Mouse (Mus musculus): ENCODE results near the gene Bcas1.

Gene Bcas1

GRCm38 (mm10) chr2:170388320-170388719 lies 39.3 kb downstream of the Bcas1 start:
- CTCF ChIA-PET, result interaction anchor here in 1 of 4 experiments (0.7 kb wide), 1 partner anchor 386 kb away, joined by 3 read pairs; no protein-coding TSS in a partner anchor
- POLR2A ChIA-PET, result interaction anchor here in 1 of 4 experiments (0.6 kb wide), 1 partner anchor 160 kb away, joined by 6 read pairs; no protein-coding TSS in a partner anchor

DNA sequence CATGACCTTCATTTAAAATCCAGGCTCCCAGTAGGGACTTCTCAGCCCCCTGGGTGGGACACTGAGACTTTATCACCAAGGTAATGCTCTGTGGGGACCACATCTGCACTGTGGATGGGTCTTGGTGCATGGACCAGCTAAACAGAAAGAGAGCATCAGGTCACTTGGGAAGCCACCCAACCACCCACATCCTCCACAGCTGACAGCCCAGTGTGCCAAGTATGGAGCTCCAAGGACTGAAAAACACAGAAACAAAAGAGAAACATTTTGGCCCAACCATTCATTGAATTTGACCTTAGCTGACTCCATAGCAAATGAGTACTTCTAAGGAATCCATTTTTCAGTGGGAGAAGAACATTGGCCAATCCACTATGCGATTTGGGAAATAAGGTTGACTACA lies 42.1 kb downstream of the Bcas1 start:
- POLR2A ChIA-PET, result interaction anchor here in 1 of 4 experiments (1.2 to 1.4 kb wide), 2 partner anchors 14 to 29 kb away, joined by 3 to 6 read pairs; no protein-coding TSS in a partner anchor

GRCm38 (mm10) chr2:170384770-170385169 lies 42.9 kb downstream of the Bcas1 start:
- POLR2A ChIA-PET, result interaction anchor here in 1 of 4 experiments (0.7 to 1.2 kb wide), 2 partner anchors 9 to 15 kb away, joined by 3 read pairs; no protein-coding TSS in a partner anchor
- CTCF ChIA-PET, result interaction anchor here in 2 of 4 experiments (0.6 kb wide), 2 partner anchors 330 to 344 kb away, joined by 3 to 8 read pairs; no protein-coding TSS in a partner anchor

More for the DNA sequence above, 42.1 kb downstream of the Bcas1 start:
- CTCF ChIA-PET, result interaction anchor here in 3 of 4 experiments (0.6 to 1.0 kb wide), 3 partner anchors 29 to 57 kb away, joined by 3 to 11 read pairs (median 3); no protein-coding TSS in a partner anchor

DNA sequence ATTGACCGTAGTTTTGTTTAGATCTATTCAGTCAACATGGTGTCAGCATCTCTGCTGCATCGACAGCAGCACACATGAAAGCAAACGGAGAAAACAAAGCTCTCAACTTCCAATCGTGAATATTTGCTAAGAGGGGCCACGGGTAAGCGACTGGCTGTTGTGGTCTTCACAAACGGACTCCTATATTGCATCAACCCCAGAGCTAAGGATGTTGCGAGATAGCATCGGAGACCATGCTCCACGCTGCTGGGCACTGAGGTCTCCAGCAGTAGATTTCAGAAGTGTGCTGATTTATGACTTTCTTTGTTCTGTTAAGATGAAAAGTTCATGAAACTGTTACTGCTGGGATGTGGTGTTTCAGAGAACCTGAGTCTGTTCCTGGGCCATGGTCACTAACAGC lies 54.3 kb downstream of the Bcas1 start:
- ChIA-PET POLR2A (interaction anchor here in 2 of 4 experiments (0.6 to 1.1 kb wide), 2 partner anchors 16 to 364 kb away, joined by 3 read pairs; no protein-coding TSS in a partner anchor), CTCF (interaction anchor here in 2 of 4 experiments (0.6 to 1.1 kb wide), 4 partner anchors 22 to 148 kb away, joined by 3 to 9 read pairs (median 4); no protein-coding TSS in a partner anchor)

GRCm38 (mm10) chr2:170365676-170366075 lies 62.0 kb downstream of the Bcas1 start:
- ChIA-PET POLR2A (interaction anchor here in 1 of 4 experiments (1.1 kb wide), 1 partner anchor 15 kb away, joined by 4 read pairs; no protein-coding TSS in a partner anchor), CTCF (no interaction called here)

DNA sequence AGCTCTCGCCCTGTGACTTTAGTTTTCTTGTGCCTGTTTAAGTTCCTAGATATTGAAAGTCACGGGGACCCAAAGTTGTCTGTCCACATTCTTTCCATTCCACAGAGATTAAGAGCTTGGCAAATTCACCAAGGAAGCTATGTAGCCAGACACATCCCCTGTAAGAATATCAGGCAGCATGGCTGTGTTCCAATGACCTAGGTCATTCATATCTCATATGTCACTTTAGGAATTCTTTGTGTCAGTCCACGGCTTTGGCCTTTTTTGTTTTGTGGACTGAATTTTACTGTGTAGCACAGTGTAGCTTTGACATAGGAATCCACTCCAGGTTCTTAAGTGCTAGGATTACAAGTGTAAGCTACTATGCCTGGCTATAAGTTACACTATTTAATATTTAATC lies 62.4 kb downstream of the Bcas1 start:
- POLR2A ChIA-PET, result interaction anchor here in 1 of 4 experiments (1.1 kb wide), 1 partner anchor 14 kb away, joined by 4 read pairs; no protein-coding TSS in a partner anchor
- CTCF ChIA-PET, result interaction anchor here in 1 of 4 experiments (0.7 kb wide), 1 partner anchor 8 kb away, joined by 3 read pairs; no protein-coding TSS in a partner anchor

GRCm38 (mm10) chr2:170356667-170357374 lies 70.8 kb downstream of the Bcas1 start:
- ChIA-PET POLR2A (interaction anchor here in 3 of 4 experiments (0.7 to 1.8 kb wide), 9 partner anchors 17 to 172 kb away, joined by 3 to 6 read pairs (median 4); no protein-coding TSS in a partner anchor), CTCF (interaction anchor here (0.5 to 3.4 kb wide), 67 partner anchors 8 to 1453 kb away, joined by 3 to 46 read pairs (median 4); partner anchors contain the start of gene Pfdn4 (in 1 of the 4))

GRCm38 (mm10) chr2:170354963-170355367 lies 72.7 kb downstream of the Bcas1 start:
- POLR2A ChIA-PET, result interaction anchor here in 1 of 4 experiments (1.1 kb wide), 1 partner anchor 9 kb away, joined by 3 read pairs; no protein-coding TSS in a partner anchor

GRCm38 (mm10) chr2:170352273-170352672 lies 75.4 kb downstream of the Bcas1 start:
- CTCF ChIA-PET, result interaction anchor here in 2 of 4 experiments (1.1 to 1.7 kb wide), 4 partner anchors 9 to 248 kb away, joined by 3 to 9 read pairs (median 5); no protein-coding TSS in a partner anchor
- POLR2A ChIA-PET, result no interaction called here

More at GRCm38 (mm10) chr2:170354963-170355367, 72.7 kb downstream of the Bcas1 start:
- CTCF ChIA-PET, result interaction anchor here (0.5 to 3.4 kb wide), 27 partner anchors 9 to 366 kb away, joined by 3 to 46 read pairs (median 4); no protein-coding TSS in a partner anchor

DNA sequence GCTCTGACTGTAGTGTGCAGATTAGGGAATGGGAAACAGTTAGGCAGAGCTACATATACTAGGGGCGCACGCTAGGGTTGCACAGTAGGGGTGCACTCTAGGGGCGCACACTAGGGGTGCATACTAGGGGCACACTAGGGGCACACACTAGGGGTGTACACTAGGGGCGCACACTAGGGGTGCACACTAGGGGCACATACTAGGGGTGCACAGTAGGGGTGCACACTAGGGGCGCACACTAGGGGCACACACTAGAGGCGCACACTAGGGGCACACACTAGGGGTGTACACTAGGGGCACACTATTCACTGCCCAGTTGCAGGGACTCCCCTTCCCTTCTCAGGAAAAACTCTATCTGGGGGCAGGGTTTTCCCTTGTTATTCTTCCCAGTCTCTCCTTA lies 75.8 kb downstream of the Bcas1 start:
- CTCF ChIA-PET, result interaction anchor here (0.6 to 1.7 kb wide), 8 partner anchors 9 to 1676 kb away, joined by 3 to 9 read pairs (median 4); no protein-coding TSS in a partner anchor
- POLR2A ChIA-PET, result interaction anchor here in 1 of 4 experiments (0.6 to 1.5 kb wide), 4 partner anchors 14 to 293 kb away, joined by 3 to 4 read pairs (median 4); no protein-coding TSS in a partner anchor

GRCm38 (mm10) chr2:170349784-170350183 lies 77.9 kb downstream of the Bcas1 start:
- ChIA-PET CTCF (interaction anchor here in 3 of 4 experiments (0.5 to 1.6 kb wide), 9 partner anchors 40 to 442 kb away, joined by 3 to 4 read pairs (median 3); no protein-coding TSS in a partner anchor), POLR2A (interaction anchor here in 3 of 4 experiments (0.5 to 1.6 kb wide), 6 partner anchors 25 to 172 kb away, joined by 3 to 5 read pairs (median 3); no protein-coding TSS in a partner anchor)

DNA sequence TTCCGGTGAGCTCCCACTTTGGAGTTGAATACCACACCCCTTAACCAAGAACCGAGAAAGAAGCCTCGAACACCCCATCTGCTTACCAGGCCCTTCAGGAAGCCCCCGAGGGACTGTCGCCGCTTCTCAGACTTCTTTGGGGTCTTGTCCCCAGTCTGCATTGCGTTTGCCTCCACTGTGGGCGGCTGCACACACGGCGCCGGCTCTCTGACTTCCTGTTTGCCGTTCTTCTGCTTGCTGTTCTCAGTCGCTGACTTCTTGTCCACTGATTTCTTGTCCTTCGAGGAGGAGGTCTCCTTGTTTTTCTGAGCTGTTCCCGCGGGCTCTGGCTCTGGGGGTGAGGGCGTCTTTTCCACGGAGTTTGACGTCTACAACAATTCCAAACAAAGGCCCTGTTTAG lies 78.5 kb downstream of the Bcas1 start:
- CTCF ChIA-PET, result interaction anchor here in 2 of 4 experiments (0.6 to 1.6 kb wide), 5 partner anchors 8 to 270 kb away, joined by 3 to 5 read pairs (median 3); no protein-coding TSS in a partner anchor
- POLR2A ChIA-PET, result interaction anchor here in 3 of 4 experiments (0.9 to 1.6 kb wide), 4 partner anchors 25 to 151 kb away, joined by 3 read pairs; no protein-coding TSS in a partner anchor

DNA sequence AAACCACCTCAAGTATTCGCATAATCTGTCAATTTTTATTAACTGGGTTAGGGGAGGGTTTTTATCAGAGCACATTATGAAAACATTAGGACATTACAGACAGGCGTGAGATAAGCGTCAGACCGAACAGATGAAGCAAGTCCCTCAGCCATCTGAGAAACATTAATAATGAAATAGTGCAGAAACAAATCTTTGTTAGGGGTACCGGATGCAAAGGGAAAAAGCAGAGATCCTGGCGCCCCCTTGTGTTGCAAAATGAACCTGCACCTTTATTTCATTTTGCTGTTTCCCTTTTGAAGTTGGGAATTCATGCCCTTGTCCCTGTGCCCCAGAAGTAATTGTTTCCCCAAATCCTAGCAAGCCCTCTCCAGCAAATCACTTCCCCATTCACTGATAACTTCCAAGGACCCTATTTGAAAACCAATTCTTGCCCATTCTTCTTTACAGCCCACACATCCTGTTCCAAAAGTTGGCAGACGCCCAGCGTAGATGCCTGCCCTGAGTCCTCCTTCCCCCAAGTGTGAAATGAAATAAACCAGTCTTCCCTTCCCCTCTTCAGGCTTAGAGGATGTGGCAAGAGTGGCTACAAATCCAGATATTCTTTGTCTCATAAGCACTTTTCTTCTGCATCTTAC lies 80.4 kb downstream of the Bcas1 start:
- ChIA-PET CTCF (interaction anchor here in 1 of 4 experiments (0.7 kb wide), 1 partner anchor 29 kb away, joined by 4 read pairs; no protein-coding TSS in a partner anchor), POLR2A (no interaction called here)

DNA sequence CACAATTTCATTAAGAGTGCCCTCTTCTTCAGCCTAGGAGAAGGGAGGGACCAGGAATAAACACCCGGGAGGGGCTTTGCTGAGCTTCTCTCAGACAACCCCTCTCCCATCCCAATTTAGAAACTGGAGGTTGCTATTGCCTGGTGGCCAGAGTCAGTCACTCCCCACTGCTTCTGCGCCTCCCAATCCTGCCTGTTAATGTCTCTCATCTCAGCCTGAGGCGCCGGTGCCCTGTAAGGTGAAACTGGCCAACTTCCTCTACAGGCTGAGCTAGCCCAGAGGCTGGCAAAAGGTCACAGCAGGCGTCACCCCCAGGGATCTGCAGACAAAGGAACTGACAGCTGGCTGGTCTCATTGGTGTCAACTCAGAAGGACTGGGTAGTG lies 82.2 kb downstream of the Bcas1 start:
- ChIA-PET CTCF (interaction anchor here (0.5 to 3.6 kb wide), 14 partner anchors 9 to 243 kb away, joined by 3 to 27 read pairs (median 4); no protein-coding TSS in a partner anchor), POLR2A (interaction anchor here in 3 of 4 experiments (0.7 to 1.7 kb wide), 3 partner anchors 9 to 1949 kb away, joined by 3 to 4 read pairs (median 3); no protein-coding TSS in a partner anchor)

DNA sequence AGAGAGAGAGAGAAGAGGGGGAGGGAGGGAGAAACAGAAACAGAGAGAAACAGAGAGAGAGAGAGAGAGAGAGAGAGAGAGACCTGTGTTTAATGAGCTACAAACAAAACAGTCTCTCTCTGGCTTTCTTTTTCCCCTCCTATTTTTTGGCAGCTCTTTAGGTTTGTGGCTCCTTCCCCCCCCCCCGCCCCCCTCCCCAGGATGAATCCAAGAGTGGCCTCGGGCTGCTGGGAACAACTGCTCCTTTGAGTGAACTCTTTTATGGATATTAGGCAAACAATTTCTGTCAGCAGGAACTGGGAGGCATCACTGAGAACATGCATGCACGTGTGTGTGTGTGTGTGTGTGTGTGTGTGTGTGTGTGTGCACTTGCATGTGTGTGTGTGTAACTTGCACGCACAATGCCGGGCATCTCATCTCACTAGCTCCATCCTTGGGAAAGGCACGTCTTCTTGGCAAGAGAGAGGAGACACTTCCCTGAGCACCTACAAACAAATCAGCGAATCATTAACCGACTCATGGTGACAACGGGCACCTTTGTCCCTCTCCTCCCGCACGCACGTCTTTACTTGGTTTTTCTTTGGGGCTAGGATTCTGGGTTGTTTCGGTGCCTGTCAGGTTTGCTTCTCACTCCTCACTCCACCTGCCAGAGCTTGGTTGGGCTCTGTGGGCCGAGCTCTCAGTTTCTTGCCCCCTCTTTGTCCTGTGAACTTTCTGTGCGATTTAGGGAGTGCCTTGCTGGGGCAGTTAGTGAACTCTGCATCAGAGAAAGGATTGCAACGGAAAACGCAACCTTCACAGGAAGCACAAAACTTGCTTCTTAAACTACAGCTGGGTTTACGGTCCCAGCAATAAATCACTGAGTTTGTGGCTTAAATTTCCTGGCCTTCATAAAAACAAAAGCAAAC lies 82.9 kb downstream of the Bcas1 start:
- POLR2A ChIA-PET, result interaction anchor here in 3 of 4 experiments (0.7 to 2.5 kb wide), 6 partner anchors 10 to 1949 kb away, joined by 3 to 10 read pairs (median 4); no protein-coding TSS in a partner anchor
- CTCF ChIA-PET, result interaction anchor here (0.6 to 3.6 kb wide), 17 partner anchors 10 to 313 kb away, joined by 3 to 27 read pairs (median 4); no protein-coding TSS in a partner anchor

GRCm38 (mm10) chr2:170343819-170344317 lies 83.8 kb downstream of the Bcas1 start:
- ChIA-PET POLR2A (interaction anchor here in 3 of 4 experiments (0.5 to 2.5 kb wide), 8 partner anchors 11 to 388 kb away, joined by 3 to 10 read pairs (median 4); partner anchors contain the start of gene Dok5 (in 1 of the 3)), CTCF (interaction anchor here (0.6 to 3.6 kb wide), 77 partner anchors 7 to 672 kb away, joined by 3 to 46 read pairs (median 4); partner anchors contain the start of genes Cyp24a1 (in 1 of the 4) and Pfdn4 (in 1 of the 4))

All from embryonic stem cell, embryonic (primary cell).